Mouse (Mus musculus) CH12F3 (cell line): Measurements from ENCODE around the gene Pip4p1.
"Not testable (repeated sequence)": the region's sequence is repeated elsewhere in the genome, so short reads cannot be mapped to it uniquely, and the experiment has no call there.

ENCODE experiments used
- in situ Hi-C: fragments of 300-500 bp; cut with MboI; formaldehyde crosslinking; loops from 2 replicates; pipeline ENCODE4 v1.14.3; 2020; ENCODE audit warnings: low sequenced_read_pairs

The Pip4p1 gene

GRCm38 (mm10) chr14:50930754-50931492 lies at the start of gene Pip4p1, which contains the start of gene Pnp:
Gene Pip4p1 (minus strand): TSS chr14:50930856.
Gene Pnp (plus strand): TSS chr14:50931082.
- in situ Hi-C loops, result no loop called here

- in situ Hi-C loops, result no loop called here
These were observed 49.0 kb upstream of the Pip4p1 start for GRCm38 (mm10) chr14:50979631-50980030.

- in situ Hi-C loops, result not testable (repeated sequence)
These were observed 47.8 kb upstream of the Pip4p1 start for GRCm38 (mm10) chr14:50978451-50978850.

GRCm38 (mm10) chr14:50976674-50977073 lies 46.0 kb upstream of the Pip4p1 start:
- in situ Hi-C loops, result no loop called here

GRCm38 (mm10) chr14:50975001-50975400 lies 44.3 kb upstream of the Pip4p1 start:
- in situ Hi-C loops, result no loop called here

GRCm38 (mm10) chr14:50973700-50974099 lies 43.0 kb upstream of the Pip4p1 start:
- in situ Hi-C loops, result no loop called here

GRCm38 (mm10) chr14:50973054-50973453 lies 42.4 kb upstream of the Pip4p1 start:
- in situ Hi-C loops, result not testable (repeated sequence)

- in situ Hi-C loops, result no loop called here
These were observed 40.2 kb upstream of the Pip4p1 start for GRCm38 (mm10) chr14:50970822-50971221.

GRCm38 (mm10) chr14:50969558-50970544 lies 39.2 kb upstream of the Pip4p1 start:
- in situ Hi-C loops, result no loop called here

GRCm38 (mm10) chr14:50969041-50969440 lies 38.4 kb upstream of the Pip4p1 start:
- in situ Hi-C loops, result no loop called here

- in situ Hi-C loops, result no loop called here
These were observed 37.7 kb upstream of the Pip4p1 start for GRCm38 (mm10) chr14:50968216-50968980.

- in situ Hi-C loops, result not testable (repeated sequence)
These were observed 27.8 kb upstream of the Pip4p1 start for GRCm38 (mm10) chr14:50958289-50958995.

GRCm38 (mm10) chr14:50957146-50957545 lies 26.5 kb upstream of the Pip4p1 start:
- in situ Hi-C loops, result not testable (repeated sequence)

- in situ Hi-C loops, result not testable (repeated sequence)
These were observed 26.1 kb upstream of the Pip4p1 start for GRCm38 (mm10) chr14:50956724-50957123.

- in situ Hi-C loops, result not testable (repeated sequence)
These were observed 25.4 kb upstream of the Pip4p1 start, which contains the start of gene Pnp2 for GRCm38 (mm10) chr14:50955942-50956508. Gene Pnp2 (plus strand): TSS chr14:50955992.

GRCm38 (mm10) chr14:50955487-50955886 lies 24.8 kb upstream of the Pip4p1 start:
- in situ Hi-C loops, result no loop called here

GRCm38 (mm10) chr14:50945526-50945925 lies 14.9 kb upstream of the Pip4p1 start:
- in situ Hi-C loops, result not testable (repeated sequence)

GRCm38 (mm10) chr14:50945081-50945480 lies 14.4 kb upstream of the Pip4p1 start:
- in situ Hi-C loops, result not testable (repeated sequence)

- in situ Hi-C loops, result not testable (repeated sequence)
These were observed 14.0 kb upstream of the Pip4p1 start for GRCm38 (mm10) chr14:50944668-50945033.
